Mouse (Mus musculus): ENCODE data around the gene Pnmal1. TPM values are rescaled to one million over a fixed set of nuclear protein-coding genes. Genes with fewer than 3 reads are reported as not detected.

Gene Pnmal1
- polyA plus RNA-seq, 1 experiment from 2014 or later = 0.65 TPM

DNA sequence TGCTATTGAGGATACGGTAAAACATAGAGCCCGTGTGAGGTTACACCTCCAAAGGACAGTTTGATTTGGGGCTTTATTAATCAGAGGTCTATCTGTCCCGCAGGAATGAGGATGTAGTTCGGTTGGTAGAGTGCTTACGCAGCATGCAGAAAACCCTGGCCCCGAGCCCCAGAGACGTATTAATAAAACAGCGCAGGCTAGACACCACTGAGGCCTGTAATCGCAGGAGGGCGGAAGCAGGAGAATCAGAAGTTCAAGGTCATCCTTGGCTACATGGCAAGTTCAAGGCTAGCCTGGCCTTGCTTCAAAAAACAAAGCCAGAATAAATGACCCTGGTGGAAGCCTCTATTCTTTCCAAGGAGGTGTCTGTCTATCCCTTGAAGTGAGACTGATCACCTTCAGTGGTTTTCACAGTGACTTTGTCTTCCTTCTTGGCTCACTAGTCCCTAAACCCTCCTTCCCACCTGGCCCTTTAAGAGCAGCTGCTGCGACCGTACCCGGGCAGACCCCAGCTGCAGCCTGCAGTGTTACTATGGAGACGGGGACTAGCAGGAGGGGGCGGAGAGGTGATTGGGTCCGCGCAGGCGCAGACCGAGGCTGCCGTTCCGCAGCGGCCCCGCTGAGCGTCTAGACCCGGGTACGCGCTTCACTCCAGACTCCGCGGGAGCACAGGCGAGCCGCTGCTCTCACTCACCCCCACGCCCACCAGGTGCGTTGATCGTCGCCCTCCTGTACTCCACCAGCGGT is 15.2 kb upstream of the Pnmal1 start, which contains the start of gene Pnmal2:
Pnmal2 (plus strand) TSS at position 622 of the 747 bp plus-strand sequence.
- 13% methylated on average over 36 of the region's 36 CpGs for WGBS
- Histone ChIP-seq H3K9me3 (ENCODE audit: low read length) (no peaks in the 10 kb centered on the region), H3K27me3 (ENCODE audit: insufficient read depth, low read length) (peaks cover 44% of the 10 kb centered on the region), H3K4me2 (replicated peaks; ENCODE audit: low read depth, low read length) (peak within 1 kb of the TSS; percentile 88), H3K27ac (ENCODE audit: low read length) (no peak within 1 kb of the TSS), H3K36me3 (ENCODE audit: insufficient read depth, low read length) (no peaks in the 10 kb centered on the region), H3K4me1 (ENCODE audit: insufficient read depth, low read length) (peaks cover 47% of the 10 kb centered on the region), H3K9ac (replicated peaks; ENCODE audit: low read length) (peak within 1 kb of the TSS; percentile 81), H3K4me3 (ENCODE audit: low read length) (peak within 1 kb of the TSS; percentile 71)
- ATAC-seq (ENCODE audit: low FRiP score, low TSS enrichment) = peak; percentile 84

DNA sequence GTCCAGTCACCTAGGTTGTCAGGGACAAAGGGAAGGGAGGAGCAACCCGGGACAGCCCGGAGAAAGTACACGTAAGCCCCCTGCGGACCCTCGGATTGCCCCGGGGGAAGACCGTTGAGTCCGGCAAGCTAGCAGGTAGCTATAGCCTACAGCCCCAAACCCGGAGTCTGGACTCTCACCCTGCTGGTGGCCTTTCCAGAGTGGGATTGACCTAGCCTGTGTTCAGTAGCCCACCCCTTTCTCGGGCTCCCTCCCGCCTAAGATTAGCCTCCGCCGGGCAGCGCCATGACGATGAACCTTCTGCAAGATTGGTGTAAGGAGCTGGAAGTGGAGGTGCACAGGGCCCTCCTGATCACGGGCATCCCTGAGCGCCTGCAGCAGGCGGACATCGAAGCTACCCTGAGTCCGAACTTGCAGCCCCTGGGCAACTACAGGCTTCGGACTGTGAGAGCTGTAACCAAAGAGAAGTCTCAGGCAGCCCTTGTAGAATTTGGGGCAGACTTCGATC is 14.6 kb upstream of the Pnmal1 start:
- ATAC-seq (ENCODE audit: low FRiP score, low TSS enrichment) = peak; percentile 46
- Histone ChIP-seq H3K9ac (replicated peaks; ENCODE audit: low read length) (peak overlapping the region; percentile 81), H3K36me3 (ENCODE audit: insufficient read depth, low read length) (no peaks in the 10 kb centered on the region), H3K4me3 (ENCODE audit: low read length) (peak overlapping the region; percentile 71), H3K27ac (ENCODE audit: low read length) (no peak overlapping the region), H3K9me3 (ENCODE audit: low read length) (no peaks in the 10 kb centered on the region), H3K27me3 (ENCODE audit: insufficient read depth, low read length) (peaks cover 50% of the 10 kb centered on the region), H3K4me1 (ENCODE audit: insufficient read depth, low read length) (peaks cover 52% of the 10 kb centered on the region), H3K4me2 (replicated peaks; ENCODE audit: low read depth, low read length) (peak overlapping the region; percentile 88)
- WGBS = 2% methylated on average over 22 of the region's 22 CpGs

DNA sequence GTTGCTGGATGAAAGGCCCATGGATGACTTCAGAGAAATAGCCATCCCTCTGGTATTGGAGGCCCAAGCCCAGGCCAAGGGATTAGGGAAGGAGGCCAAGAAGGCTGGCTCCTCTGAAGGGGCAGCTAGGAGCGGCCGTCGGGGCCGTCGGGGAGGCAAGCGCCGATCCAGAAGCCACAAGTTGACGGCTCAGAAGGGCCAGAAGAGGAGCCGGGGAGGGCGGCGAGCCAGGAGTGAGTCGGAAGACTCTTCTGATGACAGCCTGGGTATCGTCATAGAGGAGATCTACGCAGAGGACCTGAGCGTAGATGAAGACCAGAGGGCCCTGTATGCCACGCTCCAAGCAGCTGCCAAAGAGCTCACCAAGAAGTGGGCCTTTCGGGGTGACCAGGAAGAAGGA is 14.1 kb upstream of the Pnmal1 start:
- 23% methylated on average over 17 of the region's 17 CpGs for whole genome bisulfite sequencing

DNA sequence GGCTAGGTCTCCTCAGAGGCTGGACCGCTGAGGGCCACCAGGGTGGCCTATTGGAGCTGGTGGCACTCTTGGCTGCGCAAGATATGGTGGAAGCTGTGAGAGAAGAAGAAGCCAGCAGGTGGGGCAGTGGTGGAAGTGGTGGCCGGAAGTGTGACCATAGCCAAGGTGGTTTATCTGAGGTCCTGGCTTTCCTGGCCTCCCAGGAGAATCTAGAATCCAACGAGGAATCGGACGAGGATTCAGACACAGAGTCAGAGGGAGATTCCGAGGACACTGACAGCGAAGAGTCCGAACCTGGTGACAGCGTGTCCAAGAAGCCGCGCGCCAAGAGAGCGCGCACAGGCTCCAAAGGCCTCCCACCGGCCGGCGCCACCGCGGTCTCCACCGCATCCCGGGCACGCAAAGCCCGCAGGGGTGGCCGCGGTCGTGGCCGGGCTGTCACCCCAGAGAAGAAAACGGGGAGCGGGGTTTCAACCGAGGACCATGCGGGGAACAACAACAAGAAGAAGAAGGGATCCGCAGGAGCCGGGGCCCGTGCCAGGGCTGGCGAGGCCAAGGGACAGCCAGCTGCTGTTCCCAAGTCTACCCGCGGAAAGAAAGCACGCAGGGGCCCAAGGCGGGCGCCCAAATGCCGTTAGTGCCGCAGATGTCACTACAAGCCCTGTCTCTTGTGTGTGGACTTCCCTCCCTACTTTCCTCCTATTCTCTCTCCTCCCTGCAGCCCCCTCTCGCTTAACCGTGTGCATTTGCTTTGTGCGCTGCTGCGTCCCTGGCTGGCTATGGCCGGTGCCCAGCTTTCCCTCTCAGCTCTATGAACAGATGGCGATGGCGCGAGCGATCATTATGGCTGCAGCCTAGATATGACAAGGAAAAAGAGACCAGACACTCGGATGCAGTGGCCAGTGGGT is 12.8 kb upstream of the Pnmal1 start:
- H3K4me3 ChIP-seq (ENCODE audit: low read length) = peak overlapping the region; percentile 44
- H3K9ac ChIP-seq (replicated peaks; ENCODE audit: low read length) = peak overlapping the region; percentile 62
- H3K4me1 ChIP-seq (ENCODE audit: insufficient read depth, low read length) = peaks cover 48% of the 10 kb centered on the region
- no peaks in the 10 kb centered on the region for H3K36me3 ChIP-seq (ENCODE audit: insufficient read depth, low read length)
- peaks cover 52% of the 10 kb centered on the region for H3K27me3 ChIP-seq (ENCODE audit: insufficient read depth, low read length)
- H3K27ac ChIP-seq (ENCODE audit: low read length) = no peak overlapping the region
- H3K9me3 ChIP-seq (ENCODE audit: low read length) = no peaks in the 10 kb centered on the region
- WGBS = 7% methylated on average over 52 of the region's 53 CpGs
- peak overlapping the region; percentile 63 for H3K4me2 ChIP-seq (replicated peaks; ENCODE audit: low read depth, low read length)
- ATAC-seq (ENCODE audit: low FRiP score, low TSS enrichment) = no peak

More for the DNA sequence above, 14.1 kb upstream of the Pnmal1 start:
- no peaks in the 10 kb centered on the region for H3K9me3 ChIP-seq (ENCODE audit: low read length)
- no peak overlapping the region for H3K27ac ChIP-seq (ENCODE audit: low read length)
- H3K4me3 ChIP-seq (ENCODE audit: low read length) = peak overlapping the region; percentile 71
- H3K9ac ChIP-seq (replicated peaks; ENCODE audit: low read length) = peak overlapping the region; percentile 5
- H3K4me1 ChIP-seq (ENCODE audit: insufficient read depth, low read length) = peaks cover 52% of the 10 kb centered on the region
- ATAC-seq (ENCODE audit: low FRiP score, low TSS enrichment) = no peak
- no peaks in the 10 kb centered on the region for H3K36me3 ChIP-seq (ENCODE audit: insufficient read depth, low read length)
- peak overlapping the region; percentile 88 for H3K4me2 ChIP-seq (replicated peaks; ENCODE audit: low read depth, low read length)
- H3K27me3 ChIP-seq (ENCODE audit: insufficient read depth, low read length) = peaks cover 52% of the 10 kb centered on the region

DNA sequence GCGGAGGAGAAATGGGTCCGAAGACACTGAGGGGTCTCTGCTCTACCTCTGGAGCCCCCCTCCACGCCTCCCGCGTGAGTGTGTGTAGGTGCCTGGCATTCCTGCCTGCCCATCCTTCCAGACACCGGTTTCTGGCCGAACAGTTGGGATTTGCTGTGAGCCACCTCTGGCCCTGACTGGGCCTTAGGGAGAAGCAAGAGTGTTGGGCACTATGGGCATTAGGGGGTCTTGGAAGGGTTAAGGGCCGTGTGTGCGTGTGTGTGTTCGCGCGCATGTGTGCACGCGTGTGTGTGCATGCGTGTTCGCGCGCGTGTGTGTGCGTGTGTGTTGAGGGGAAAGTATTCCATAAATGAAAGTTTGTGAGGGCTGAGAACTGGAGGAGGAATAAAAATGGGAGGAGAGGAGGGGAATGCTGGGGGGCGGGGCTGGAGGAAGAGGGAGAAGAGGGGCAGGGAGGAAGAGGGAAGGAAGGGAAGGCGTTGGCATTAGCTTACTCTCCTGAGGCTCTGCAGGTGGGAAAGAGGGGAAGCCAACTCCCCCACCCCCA is 12.1 kb upstream of the Pnmal1 start:
- no peak for ATAC-seq (ENCODE audit: low FRiP score, low TSS enrichment)
- H3K9ac ChIP-seq (replicated peaks; ENCODE audit: low read length) = peak overlapping the region; percentile 62
- no peaks in the 10 kb centered on the region for H3K36me3 ChIP-seq (ENCODE audit: insufficient read depth, low read length)
- peak overlapping the region; percentile 44 for H3K4me3 ChIP-seq (ENCODE audit: low read length)
- H3K4me2 ChIP-seq (replicated peaks; ENCODE audit: low read depth, low read length) = peak overlapping the region; percentile 63
- no peak overlapping the region for H3K27ac ChIP-seq (ENCODE audit: low read length)
- peaks cover 48% of the 10 kb centered on the region for H3K4me1 ChIP-seq (ENCODE audit: insufficient read depth, low read length)
- no peaks in the 10 kb centered on the region for H3K9me3 ChIP-seq (ENCODE audit: low read length)
- 15% methylated on average over 22 of the region's 22 CpGs for WGBS
- peaks cover 52% of the 10 kb centered on the region for H3K27me3 ChIP-seq (ENCODE audit: insufficient read depth, low read length)

DNA sequence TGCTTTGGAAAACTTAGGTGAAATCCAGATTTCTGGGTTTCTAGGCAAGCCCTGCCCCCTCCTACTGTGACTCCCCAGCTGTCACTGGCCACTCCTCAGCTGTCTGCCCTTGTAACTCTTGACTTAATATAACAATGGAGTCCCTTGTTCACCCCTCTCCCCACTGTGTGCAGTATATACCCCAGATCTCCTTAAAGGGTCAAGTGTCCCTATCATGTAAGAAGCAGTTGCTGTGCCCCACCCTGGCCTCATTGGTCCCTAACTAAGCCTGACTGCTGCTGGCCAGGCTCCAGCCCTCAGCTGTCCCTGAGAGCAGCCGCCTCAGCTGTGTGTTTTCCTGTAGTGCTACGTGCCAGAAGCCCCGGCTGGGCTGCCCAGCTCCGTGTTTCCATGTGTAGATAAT is 11.5 kb upstream of the Pnmal1 start:
- ATAC-seq (ENCODE audit: low FRiP score, low TSS enrichment) = no peak
- WGBS = 12% methylated on average over 4 of the region's 4 CpGs
- H3K4me1 ChIP-seq (ENCODE audit: insufficient read depth, low read length) = peaks cover 48% of the 10 kb centered on the region
- H3K4me2 ChIP-seq (replicated peaks; ENCODE audit: low read depth, low read length) = 0 out of 2 replicates have a peak overlapping the region, but pooled peaks have one; percentile 63
- H3K27me3 ChIP-seq (ENCODE audit: insufficient read depth, low read length) = peaks cover 52% of the 10 kb centered on the region
- H3K36me3 ChIP-seq (ENCODE audit: insufficient read depth, low read length) = no peaks in the 10 kb centered on the region
- H3K9ac ChIP-seq (replicated peaks; ENCODE audit: low read length) = no peak overlapping the region
- H3K27ac ChIP-seq (ENCODE audit: low read length) = no peak overlapping the region
- no peak overlapping the region for H3K4me3 ChIP-seq (ENCODE audit: low read length)
- H3K9me3 ChIP-seq (ENCODE audit: low read length) = no peaks in the 10 kb centered on the region

DNA sequence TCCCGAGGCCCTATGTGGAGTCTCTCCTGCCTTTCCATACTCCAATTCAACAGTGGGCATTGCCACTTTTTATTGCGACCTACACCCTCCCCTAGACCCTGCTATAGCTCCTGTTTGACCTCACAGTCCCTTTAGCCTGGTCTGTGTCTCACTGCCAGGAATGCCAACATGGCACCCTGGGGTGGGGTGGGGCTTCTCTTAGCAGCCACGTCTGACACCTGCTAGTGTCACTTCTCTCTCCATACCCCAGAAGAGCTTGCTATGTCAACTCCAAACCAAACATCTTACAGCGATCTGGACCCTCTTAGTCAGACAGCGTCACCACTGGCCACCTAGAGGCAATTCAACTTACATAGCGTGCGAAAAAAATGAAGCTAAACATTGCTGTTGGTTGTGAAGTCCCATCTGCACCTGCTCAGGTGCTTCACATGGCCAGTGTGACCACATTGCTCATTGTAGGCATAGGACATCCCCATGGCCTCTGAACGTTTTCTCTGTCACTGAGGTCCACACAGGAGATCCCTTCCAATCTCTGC is 10.5 kb upstream of the Pnmal1 start:
- Histone ChIP-seq H3K27me3 (ENCODE audit: insufficient read depth, low read length) (peaks cover 52% of the 10 kb centered on the region), H3K9me3 (ENCODE audit: low read length) (no peaks in the 10 kb centered on the region), H3K4me3 (ENCODE audit: low read length) (no peak overlapping the region), H3K4me2 (replicated peaks; ENCODE audit: low read depth, low read length) (no peak overlapping the region), H3K27ac (ENCODE audit: low read length) (no peak overlapping the region), H3K4me1 (ENCODE audit: insufficient read depth, low read length) (peaks cover 46% of the 10 kb centered on the region), H3K36me3 (ENCODE audit: insufficient read depth, low read length) (no peaks in the 10 kb centered on the region), H3K9ac (replicated peaks; ENCODE audit: low read length) (no peak overlapping the region)
- WGBS = 70% methylated on average over 8 of the region's 8 CpGs
- ATAC-seq (ENCODE audit: low FRiP score, low TSS enrichment) = no peak

DNA sequence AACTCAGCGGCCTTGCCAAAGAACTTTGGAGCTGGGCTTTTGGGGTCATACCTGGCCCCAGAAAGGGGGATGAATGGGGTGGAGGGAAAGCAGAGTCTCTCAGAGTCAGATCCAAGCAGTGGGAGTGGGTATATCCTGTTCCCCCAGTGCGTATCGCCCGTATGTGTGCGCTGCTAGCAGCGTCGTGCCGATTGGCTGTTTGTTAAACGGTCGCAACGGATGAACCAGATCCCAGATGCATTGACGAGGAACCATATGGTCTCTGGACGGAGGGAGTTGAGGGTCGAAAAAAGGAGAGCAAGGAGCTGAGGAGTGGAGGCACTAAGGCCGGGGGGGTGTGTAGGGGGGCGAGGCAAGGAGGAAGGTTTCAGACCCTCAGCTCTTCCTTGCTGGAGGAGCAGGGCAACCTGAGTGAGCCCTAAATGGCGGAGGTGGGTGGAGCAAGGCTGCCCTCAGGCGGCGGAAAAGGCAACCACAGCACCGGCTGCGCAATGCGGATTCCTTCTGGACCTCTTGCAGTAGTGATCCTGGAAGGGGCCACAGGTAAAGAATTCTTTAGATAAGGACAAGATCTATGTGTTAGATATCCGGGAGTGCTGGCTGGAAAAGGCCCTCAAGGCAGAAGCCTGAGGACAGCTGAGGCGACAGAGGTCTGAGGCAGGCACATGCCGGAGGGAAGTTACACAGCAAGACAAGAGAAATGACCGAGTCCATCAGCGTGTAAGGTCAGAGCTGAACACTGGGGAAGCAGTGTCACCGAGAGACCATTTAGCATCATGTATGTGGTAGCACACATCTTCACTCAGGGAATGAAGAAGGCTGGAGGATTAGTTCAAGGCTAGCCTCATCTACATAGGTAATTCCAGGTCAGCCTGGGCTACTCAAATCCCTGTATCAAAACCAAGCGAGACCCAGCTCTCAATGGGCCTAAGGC is 9.3 kb upstream of the Pnmal1 start:
- Histone ChIP-seq H3K36me3 (ENCODE audit: insufficient read depth, low read length) (no peaks in the 10 kb centered on the region), H3K4me1 (ENCODE audit: insufficient read depth, low read length) (peaks cover 37% of the 10 kb centered on the region), H3K4me2 (replicated peaks; ENCODE audit: low read depth, low read length) (peak overlapping the region; percentile 56), H3K4me3 (ENCODE audit: low read length) (peak overlapping the region; percentile 37), H3K9me3 (ENCODE audit: low read length) (no peaks in the 10 kb centered on the region), H3K27me3 (ENCODE audit: insufficient read depth, low read length) (peaks cover 49% of the 10 kb centered on the region), H3K9ac (replicated peaks; ENCODE audit: low read length) (peak overlapping the region; percentile 49), H3K27ac (ENCODE audit: low read length) (no peak overlapping the region)
- WGBS = 12% methylated on average over 29 of the region's 29 CpGs
- peak; percentile 28 for ATAC-seq (ENCODE audit: low FRiP score, low TSS enrichment)
